Mouse (Mus musculus) ES-E14 (cell line): Measurements from ENCODE around the gene Cnih2. TPM values are rescaled to one million over a fixed set of nuclear protein-coding genes. Genes with fewer than 3 reads are reported as not detected.

ENCODE experiments used
- DNase-seq: peaks from one replicate; pipeline ENCODE4 v3.0.0-alpha.2; 2013; ENCODE audit warnings: low read depth, low spot score
- H3K27ac ChIP-seq: 2 replicates; pipeline ENCODE4 v1.5.1; 2012; ENCODE audit warnings: low read depth, mild to moderate bottlenecking, low read length, moderate library complexity, mixed read lengths; ENCODE audit not compliant: poor library complexity, insufficient read depth, severe bottlenecking
- H3K36me3 ChIP-seq: 2 replicates; pipeline ENCODE4 v1.6.1; 2012; ENCODE audit warnings: mild to moderate bottlenecking, low read length, moderate library complexity, mixed read lengths; ENCODE audit not compliant: control insufficient read depth, poor library complexity, insufficient read depth, severe bottlenecking
- H3K4me1 ChIP-seq, 2 experiments: fragments of 150-350 bp in 1 of 2; sonication (generic) in 1 of 2; 2 replicates each; pipeline ENCODE4 v1.6.1; 2012; ENCODE audit warnings: low read length in 2 of 2, mild to moderate bottlenecking in 1 of 2, mixed read lengths in 1 of 2; ENCODE audit not compliant: control insufficient read depth in 2 of 2, insufficient read depth in 2 of 2, poor library complexity in 1 of 2
- H3K4me3 ChIP-seq, 2 experiments: fragments of 150-350 bp in 1 of 2; sonication (generic) in 1 of 2; 2 replicates each; pipeline ENCODE4 v1.5.1; 2012; ENCODE audit warnings: low read length in 2 of 2, low read depth in 1 of 2, mild to moderate bottlenecking in 1 of 2, mixed read lengths in 1 of 2; ENCODE audit not compliant: insufficient read depth in 1 of 2, poor library complexity in 1 of 2, severe bottlenecking in 1 of 2
- H3K9ac ChIP-seq: 2 replicates; pipeline ENCODE4 v1.6.1; 2012; ENCODE audit warnings: low read depth, mild to moderate bottlenecking, low read length, mixed read lengths; ENCODE audit not compliant: poor library complexity, insufficient read depth, severe bottlenecking
- H3K9me3 ChIP-seq: fragments of 150-350 bp; sonication (generic); 2 replicates; pipeline ENCODE4 v1.6.1; 2012; ENCODE audit warnings: low read depth, mild to moderate bottlenecking, low read length; ENCODE audit not compliant: control insufficient read depth, insufficient read depth
- CHD2 ChIP-seq: IDR thresholded peaks from 2 replicates; pipeline ENCODE4 v1.6.1; 2014; ENCODE audit warnings: mild to moderate bottlenecking, low read depth, low read length, inconsistent platforms
- HCFC1 ChIP-seq: IDR thresholded peaks from 2 replicates; pipeline ENCODE4 v1.6.1; 2012; ENCODE audit warnings: low read length, inconsistent platforms, borderline replicate concordance; ENCODE audit not compliant: insufficient read depth
- MAFK ChIP-seq: IDR thresholded peaks from 2 replicates; pipeline ENCODE4 v1.6.1; 2014; ENCODE audit warnings: mild to moderate bottlenecking, low read depth, low read length, inconsistent platforms; ENCODE audit not compliant: insufficient read depth
- ZC3H11A ChIP-seq: IDR thresholded peaks from 2 replicates; pipeline ENCODE4 v1.6.1; 2012; ENCODE audit warnings: low read depth, mild to moderate bottlenecking, inconsistent platforms, low read length, borderline replicate concordance
- ZNF384 ChIP-seq: IDR thresholded peaks from 2 replicates; pipeline ENCODE4 v1.6.1; 2012; ENCODE audit warnings: low read depth, low read length, inconsistent platforms
- in situ Hi-C, 2 experiments: fragments of 600-800 bp; cut with MboI; formaldehyde crosslinking; loops; one replicate each; pipeline ENCODE4 v1.15.1; 2025; ENCODE audit warnings: low sequenced_read_pairs in 2 of 2, inconsistent platforms in 1 of 2; ENCODE audit not compliant: unreplicated experiment in 2 of 2
- total RNA-seq: library from RNA; depleted of rRNA; stranded (reverse); fragments of 300-350 nt; gene quantifications from 2 replicates; pipeline ENCODE4 v1.2.3, GENCODE M21; 2012

The Cnih2 gene
- total RNA-seq, 1 experiment, result 2.5 TPM

- H3K9me3 ChIP-seq, result no peaks in the 10 kb centered on the region
- DNase-seq, result no peak
- H3K4me3 ChIP-seq, result peak overlapping the region; percentile 60 to 61; a peak in 3 of 4 replicates
- TF ChIP-seq HCFC1 (no peak), MAFK (no peak), CHD2 (no peak), ZC3H11A (no peak), ZNF384 (no peak)
- no peaks in the 10 kb centered on the region for H3K36me3 ChIP-seq
- in situ Hi-C loops, result no loop called here
- no peak overlapping the region for H3K27ac ChIP-seq
- H3K4me1 ChIP-seq, result peaks cover 7 to 25% of the 10 kb centered on the region in 2 experiments; a peak in 3 of 4 replicates
- peak overlapping the region; percentile 38; the same call in 1 of the 2 replicates for H3K9ac ChIP-seq
These were observed 29.6 kb downstream of the Cnih2 start for GRCm38 (mm10) chr19:5068570-5069234.

- in situ Hi-C loops, result no loop called here
- H3K4me1 ChIP-seq, result peaks cover 4 to 25% of the 10 kb centered on the region in 2 experiments; a peak in 3 of 4 replicates
These were observed 30.3 kb downstream of the Cnih2 start, which contains the start of gene Cd248 for GRCm38 (mm10) chr19:5067867-5068569. Cd248 (plus strand) TSS chr19:5068078.

DNA sequence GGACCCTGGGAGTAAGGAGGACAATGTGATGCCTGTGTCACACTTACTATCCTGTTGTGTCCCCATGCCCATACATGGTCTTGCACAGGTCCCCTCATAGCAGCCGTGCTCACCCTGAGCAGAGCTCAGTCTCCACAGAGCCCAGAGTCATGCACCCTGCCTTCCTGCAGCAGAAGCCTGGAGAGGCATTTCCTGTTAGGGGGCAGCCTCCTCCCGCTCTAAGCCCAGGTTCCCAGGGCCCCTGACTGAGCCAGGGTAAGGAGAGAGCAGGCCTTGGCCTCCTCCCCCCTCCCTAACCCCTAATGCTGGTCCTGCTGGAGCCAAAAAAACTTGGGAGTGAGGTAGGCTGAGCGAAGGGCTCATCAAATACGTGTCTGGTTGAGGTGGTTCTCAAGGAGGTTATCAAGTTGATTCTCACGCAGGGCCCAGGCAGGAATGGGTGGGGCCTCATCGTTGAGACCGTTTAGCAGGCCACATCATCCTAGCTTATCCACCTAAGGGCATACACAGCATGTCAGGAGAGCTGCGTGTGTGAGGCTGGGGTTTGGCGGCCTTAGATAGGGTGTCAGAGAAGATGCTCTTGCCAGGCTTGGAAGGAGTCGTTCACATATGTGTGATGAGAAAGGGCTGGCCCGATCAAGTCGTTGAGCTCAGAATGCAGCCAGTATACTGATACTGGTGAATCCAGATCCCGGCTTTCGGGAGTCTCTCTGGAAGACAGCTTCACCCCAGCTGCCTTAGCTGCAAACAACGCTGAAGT, 31.1 kb downstream of the Cnih2 start:
- no peak overlapping the region for H3K27ac ChIP-seq
- H3K9ac ChIP-seq, result no peak overlapping the region
- in situ Hi-C loops, result no loop called here
- no peaks in the 10 kb centered on the region for H3K9me3 ChIP-seq
- no peaks in the 10 kb centered on the region for H3K36me3 ChIP-seq
- H3K4me3 ChIP-seq, result peak overlapping the region in 1 of 2 experiments; percentile 18; a peak in 2 of 4 replicates
- no peak for DNase-seq
- TF ChIP-seq ZC3H11A (no peak), CHD2 (no peak), HCFC1 (no peak), MAFK (no peak), ZNF384 (no peak)
- H3K4me1 ChIP-seq, result peaks cover 0 to 27% of the 10 kb centered on the region in 2 experiments; a peak in 2 of 4 replicates

More at GRCm38 (mm10) chr19:5067867-5068569, 30.3 kb downstream of the Cnih2 start, which contains the start of gene Cd248:
- H3K27ac ChIP-seq, result no peak within 1 kb of the TSS
- no peak for DNase-seq
- peak within 1 kb of the TSS; percentile 38 for H3K9ac ChIP-seq
- H3K36me3 ChIP-seq, result no peaks in the 10 kb centered on the region
- H3K9me3 ChIP-seq, result no peaks in the 10 kb centered on the region
- TF ChIP-seq CHD2, result no peak
- no peak for TF ChIP-seq ZC3H11A
- no peak for TF ChIP-seq ZNF384
- TF ChIP-seq MAFK, result no peak
- H3K4me3 ChIP-seq, result peak within 1 kb of the TSS; percentile 60 to 61

- Histone ChIP-seq H3K4me1 (peaks cover 7 to 37% of the 10 kb centered on the region in 2 experiments; a peak in 3 of 4 replicates), H3K27ac (no peak overlapping the region), H3K4me3 (no peak overlapping the region), H3K36me3 (no peaks in the 10 kb centered on the region), H3K9ac (no peak overlapping the region), H3K9me3 (no peaks in the 10 kb centered on the region)
- in situ Hi-C loops, result no loop called here
- no peak for TF ChIP-seq ZNF384
- no peak for DNase-seq
These were observed 33.2 kb downstream of the Cnih2 start for GRCm38 (mm10) chr19:5065104-5065503.
